Mouse (Mus musculus) E14TG2a.4 (cell line): ENCODE measurements around the gene Mrln.

ENCODE experiments used
- CTCF ChIP-seq: conservative IDR thresholded peaks from 2 replicates; pipeline ENCODE4 v1.5.1; 2014; ENCODE audit warnings: low read length
- NANOG ChIP-seq: IDR thresholded peaks from 2 replicates; pipeline ENCODE4 v1.6.1; 2014; ENCODE audit warnings: borderline replicate concordance, low read length, mixed read lengths
- POU5F1 ChIP-seq: IDR thresholded peaks from 2 replicates; pipeline ENCODE4 v1.6.1; 2014; ENCODE audit warnings: low read length, borderline replicate concordance

GRCm38 (mm10) chr10:70220971-70221370 lies 16.5 kb downstream of the Mrln start:
- TF ChIP-seq CTCF (no peak), NANOG (no peak), POU5F1 (no peak)
